In the genomic region with DNA sequence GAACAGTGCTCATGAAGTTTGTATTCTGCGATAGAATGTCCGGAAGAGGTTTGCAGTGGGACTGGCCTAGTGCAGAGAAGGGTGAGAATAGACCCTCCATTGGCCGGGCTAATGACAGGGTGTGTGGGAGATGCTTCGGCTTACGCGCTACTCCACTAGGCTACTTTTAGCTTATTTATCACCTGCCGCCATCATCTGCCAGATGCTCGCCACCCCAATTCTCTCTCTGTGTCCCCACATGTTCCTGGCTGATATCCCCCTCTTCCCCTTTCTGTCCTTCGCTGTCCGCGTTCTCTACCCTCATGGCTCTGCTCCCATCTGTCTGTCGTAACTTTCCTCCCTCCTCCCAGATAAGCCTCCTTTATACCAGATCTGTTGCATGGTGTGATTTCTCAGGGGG, we compare ENCODE assay signal across 17 mouse cellular contexts.
"Had no signal": no experiment of that assay in that cellular context is flagged by ENCODE, and none has a peak within 500 bp of the region (broad histone marks: within the 10 kb centered on the region; RNA-seq: fewer than 3 reads in every experiment).

No protein-coding gene starts in this region.

- H3K4me1 ChIP-seq: stomach, embryonic 15.5 days had no signal

- ATAC-seq: lung, postnatal 0 days; midbrain, embryonic 13.5 days had no signal

- H3K36me3 ChIP-seq: limb, embryonic 10.5 days; midbrain, embryonic 13.5 days; neural tube, embryonic 15.5 days; stomach, embryonic 15.5 days had no signal

- H3K4me3 ChIP-seq: left cerebral cortex, adult 2 months; limb, embryonic 10.5 days; megakaryocyte, embryonic 14.5 days; midbrain, embryonic 13.5 days; myocyte; neural tube, embryonic 15.5 days; stomach, embryonic 15.5 days had no signal

- H3K4me2 ChIP-seq: midbrain, embryonic 13.5 days; neural tube, embryonic 15.5 days; stomach, embryonic 15.5 days had no signal

- DNase-seq: kidney, adult 11 months; kidney, adult 9 months; kidney, postnatal 10 days; kidney, postnatal 4 days; lung, adult 2 months; lung, postnatal 36 days; right cerebral cortex, adult 18-20 months; thymus, postnatal 14 days had no signal

- H3K27ac ChIP-seq: left cerebral cortex, adult 2 months; liver, embryonic 14.5 days; midbrain, embryonic 13.5 days; neural tube, embryonic 15.5 days; stomach, embryonic 15.5 days had no signal

- H3K27me3 ChIP-seq: megakaryocyte, embryonic 14.5 days; midbrain, embryonic 13.5 days; neural tube, embryonic 15.5 days; stomach, embryonic 15.5 days had no signal

- H3K9ac ChIP-seq: liver, embryonic 14.5 days; midbrain, embryonic 13.5 days; neural tube, embryonic 15.5 days; stomach, embryonic 15.5 days had no signal

- H3K9me3 ChIP-seq: limb, embryonic 10.5 days; midbrain, embryonic 13.5 days; neural tube, embryonic 15.5 days; stomach, embryonic 15.5 days had no signal
